Mouse (Mus musculus): ENCODE data around the gene Prkch. TPM values are rescaled to one million over a fixed set of nuclear protein-coding genes. Genes with fewer than 3 reads are reported as not detected.
A peak's percentile ranks its signal among the peaks of the same experiment; 100 is the strongest.

The Prkch gene
- polyA plus RNA-seq, 2 experiments: 1.1 to 1.6 TPM

GRCm38 (mm10) chr12:73564176-73564575, 20.4 kb upstream of the Prkch start:
- Histone ChIP-seq H3K4me3 (ENCODE audit: insufficient read depth in 1 of 2, low read depth in 2 of 2, low read length in 2 of 2) (no peak overlapping the region), H3K4me1 (replicated peaks; ENCODE audit: control insufficient read depth in 2 of 2, insufficient read depth in 2 of 2, low read length in 1 of 2) (no peaks in the 10 kb centered on the region), H3K9ac (replicated peaks) (no peak overlapping the region), H3K27ac (no peak overlapping the region), H3K4me2 (ENCODE audit: low read depth) (no peak overlapping the region), H3K27me3 (ENCODE audit: control insufficient read depth, insufficient read depth, low read length) (no peaks in the 10 kb centered on the region), H3K36me3 (replicated peaks; ENCODE audit: control insufficient read depth, insufficient read depth, low read depth) (no peaks in the 10 kb centered on the region), H3K9me3 (ENCODE audit: control insufficient read depth, low read length) (no peaks in the 10 kb centered on the region)
- ATAC-seq (ENCODE audit: insufficient read depth): no peak
- TF ChIP-seq EP300 (IDR thresholded peaks at IDR 0.05; ENCODE audit: low read depth): no peak
- DNase-seq (ENCODE audit: low read depth in 3 of 3, low spot score in 3 of 3): no peak
- WGBS (ENCODE audit: insufficient replicate concordance): 20% methylated on average over 10 of the region's 10 CpGs

- TF ChIP-seq EP300 (IDR thresholded peaks at IDR 0.05; ENCODE audit: low read depth): no peak
- TF ChIP-seq CTCF (IDR thresholded peaks at IDR 0.05; ENCODE audit: low read depth): peak; percentile 12; the same call in 1 of the 2 replicates
- peak overlapping the region; percentile 4 to 19; a peak in 2 of 4 replicates for H3K4me3 ChIP-seq (ENCODE audit: insufficient read depth in 1 of 2, low read depth in 2 of 2, low read length in 2 of 2)
- H3K27ac ChIP-seq: no peak overlapping the region
- no peaks in the 10 kb centered on the region for H3K36me3 ChIP-seq (replicated peaks; ENCODE audit: control insufficient read depth, insufficient read depth, low read depth)
- ATAC-seq (ENCODE audit: insufficient read depth) (no peak), DNase-seq (ENCODE audit: low read depth in 3 of 3, low spot score in 3 of 3) (peak in 1 of 3 experiments; percentile 17)
- no peaks in the 10 kb centered on the region for H3K9me3 ChIP-seq (ENCODE audit: control insufficient read depth, low read length)
- H3K27me3 ChIP-seq (ENCODE audit: control insufficient read depth, insufficient read depth, low read length): no peaks in the 10 kb centered on the region
- peak overlapping the region; percentile 49 for H3K4me2 ChIP-seq (ENCODE audit: low read depth)
- H3K4me1 ChIP-seq (replicated peaks; ENCODE audit: control insufficient read depth in 2 of 2, insufficient read depth in 2 of 2, low read length in 1 of 2): no peaks in the 10 kb centered on the region
- 9% methylated on average over 21 of the region's 21 CpGs for WGBS (ENCODE audit: insufficient replicate concordance)
- H3K9ac ChIP-seq (replicated peaks): no peak overlapping the region
These were observed 19.6 kb upstream of the Prkch start for GRCm38 (mm10) chr12:73564795-73565619.

- no peak for ATAC-seq (ENCODE audit: insufficient read depth)
- no peak overlapping the region for H3K4me2 ChIP-seq (ENCODE audit: low read depth)
- 62% methylated on average over 11 of the region's 11 CpGs for WGBS (ENCODE audit: insufficient replicate concordance)
- H3K36me3 ChIP-seq (replicated peaks; ENCODE audit: control insufficient read depth, insufficient read depth, low read depth): no peaks in the 10 kb centered on the region
- H3K27me3 ChIP-seq (ENCODE audit: control insufficient read depth, insufficient read depth, low read length): no peaks in the 10 kb centered on the region
- H3K9me3 ChIP-seq (ENCODE audit: control insufficient read depth, low read length): no peaks in the 10 kb centered on the region
- H3K27ac ChIP-seq: no peak overlapping the region
- TF ChIP-seq EP300 (IDR thresholded peaks at IDR 0.05; ENCODE audit: low read depth) (no peak), CTCF (IDR thresholded peaks at IDR 0.05; ENCODE audit: low read depth) (no peak)
- no peak for DNase-seq (ENCODE audit: low read depth in 3 of 3, low spot score in 3 of 3)
- H3K4me3 ChIP-seq (ENCODE audit: insufficient read depth in 1 of 2, low read depth in 2 of 2, low read length in 2 of 2): no peak overlapping the region
- H3K4me1 ChIP-seq (replicated peaks; ENCODE audit: control insufficient read depth in 2 of 2, insufficient read depth in 2 of 2, low read length in 1 of 2): no peaks in the 10 kb centered on the region
- no peak overlapping the region for H3K9ac ChIP-seq (replicated peaks)
These were observed 19.0 kb upstream of the Prkch start for GRCm38 (mm10) chr12:73565620-73565969.

GRCm38 (mm10) chr12:73574632-73575031, 10.0 kb upstream of the Prkch start:
- 9% methylated on average over 15 of the region's 15 CpGs for WGBS (ENCODE audit: insufficient replicate concordance)
- Histone ChIP-seq H3K4me3 (ENCODE audit: insufficient read depth in 1 of 2, low read depth in 2 of 2, low read length in 2 of 2) (no peak overlapping the region), H3K9me3 (ENCODE audit: control insufficient read depth, low read length) (no peaks in the 10 kb centered on the region), H3K36me3 (replicated peaks; ENCODE audit: control insufficient read depth, insufficient read depth, low read depth) (no peaks in the 10 kb centered on the region), H3K27ac (no peak overlapping the region), H3K27me3 (ENCODE audit: control insufficient read depth, insufficient read depth, low read length) (no peaks in the 10 kb centered on the region), H3K4me2 (ENCODE audit: low read depth) (peak overlapping the region; percentile 3), H3K9ac (replicated peaks) (no peak overlapping the region), H3K4me1 (replicated peaks; ENCODE audit: control insufficient read depth in 2 of 2, insufficient read depth in 2 of 2, low read length in 1 of 2) (peaks cover 0 to 5% of the 10 kb centered on the region in 2 experiments; a peak in 1 of 4 replicates)
- ATAC-seq (ENCODE audit: insufficient read depth): no peak
- DNase-seq (ENCODE audit: low read depth in 3 of 3, low spot score in 3 of 3): no peak
- TF ChIP-seq EP300 (IDR thresholded peaks at IDR 0.05; ENCODE audit: low read depth) (no peak), CTCF (IDR thresholded peaks at IDR 0.05; ENCODE audit: low read depth) (no peak)

- ATAC-seq (ENCODE audit: insufficient read depth) (no peak), DNase-seq (ENCODE audit: low read depth in 3 of 3, low spot score in 3 of 3) (no peak)
- peaks cover 0 to 5% of the 10 kb centered on the region in 2 experiments; a peak in 1 of 4 replicates for H3K4me1 ChIP-seq (replicated peaks; ENCODE audit: control insufficient read depth in 2 of 2, insufficient read depth in 2 of 2, low read length in 1 of 2)
- H3K9me3 ChIP-seq (ENCODE audit: control insufficient read depth, low read length): no peaks in the 10 kb centered on the region
- H3K36me3 ChIP-seq (replicated peaks; ENCODE audit: control insufficient read depth, insufficient read depth, low read depth): no peaks in the 10 kb centered on the region
- H3K4me2 ChIP-seq (ENCODE audit: low read depth): no peak overlapping the region
- TF ChIP-seq CTCF (IDR thresholded peaks at IDR 0.05; ENCODE audit: low read depth) (no peak), EP300 (IDR thresholded peaks at IDR 0.05; ENCODE audit: low read depth) (no peak)
- no peak overlapping the region for H3K4me3 ChIP-seq (ENCODE audit: insufficient read depth in 1 of 2, low read depth in 2 of 2, low read length in 2 of 2)
- no peak overlapping the region for H3K27ac ChIP-seq
- H3K27me3 ChIP-seq (ENCODE audit: control insufficient read depth, insufficient read depth, low read length): no peaks in the 10 kb centered on the region; the same call in 1 of the 2 replicates
- WGBS (ENCODE audit: insufficient replicate concordance): 44% methylated on average over 6 of the region's 6 CpGs
- H3K9ac ChIP-seq (replicated peaks): no peak overlapping the region
These were observed 6.5 kb upstream of the Prkch start for GRCm38 (mm10) chr12:73578141-73578540.
